In genomic region chr16:20301770-20302649, GRCm38 (mm10) we compare ENCODE assay signal across 8 mouse cellular contexts. TPM values are rescaled to one million over a fixed set of nuclear protein-coding genes. Genes with fewer than 3 reads are reported as not detected.
DNase-seq lines count a peak whose midpoint lies in the region; ATAC-seq lines count a peak whose summit lies in the region.

TSS of gene Parl (minus strand) at chr16:20302387.

- DNase-seq in adrenal gland, adult (ENCODE audit: inconsistent age in 2 of 2, low spot score in 1 of 2): peak; percentile 78 to 92
- peak; percentile 95 for DNase-seq in embryo, embryonic 10.5 days (ENCODE audit: low spot score)
- DNase-seq in gastrocnemius, postnatal 14 days: peak; percentile 79
- peak; percentile 85 to 88 for DNase-seq in left cerebral cortex, postnatal 14 days (ENCODE audit: low spot score in 2 of 2)
- peak; percentile 94 for DNase-seq in mesoderm, embryonic 11.5 days (ENCODE audit: low read depth, low spot score)
- DNase-seq in right cerebral cortex, postnatal 36 days (ENCODE audit: low spot score in 2 of 2): peak; percentile 56 to 74
- DNase-seq in yolk sac, embryonic 10.5 days (ENCODE audit: low spot score): peak; percentile 85

- peak; percentile 93 for ATAC-seq in inflammation-experienced regulatory T-cells, adult 6 months

- intact Hi-C loops in gastrocnemius, postnatal 14 days (cut with DNase I; ENCODE audit: low total_unique reads): loop anchor here (5.0 kb wide), 1 partner anchor 85 kb away; no protein-coding TSS in a partner anchor
- intact Hi-C loops in left cerebral cortex, postnatal 14 days (cut with DNase I): loop anchor here (1.0 to 10.0 kb wide), 3 partner anchors 60 to 173 kb away; partner anchors contain the start of gene Map6d1

RNA-seq across cellular contexts. Expression of gene Parl, which starts in this region (rescaled TPM):
- 10 to 100 TPM; 76.8 to 81.8 TPM for total RNA-seq in gastrocnemius, postnatal 14 days (2021)
- 10 to 100 TPM; 77.6 to 82.2 (median 82.2) TPM for polyA plus RNA-seq in inflammation-experienced regulatory T-cells, adult 6 months (2017; shearing (Covaris generic))
- 10 to 100 TPM; 62.2 to 63.4 TPM for total RNA-seq in left cerebral cortex, postnatal 14 days (2021)

Comparison
In these comparisons a context has a peak if more than half of its experiments do, and no peak if none do; other contexts are left out.
1. Peak in every context shown above with its lines: DNase-seq and ATAC-seq.